Mouse (Mus musculus): ENCODE data around the gene Mgst2. TPM values are rescaled to one million over a fixed set of nuclear protein-coding genes. Genes with fewer than 3 reads are reported as not detected.

The Mgst2 gene
- polyA plus RNA-seq, 1 experiment from 2014 or later, result 0.64 TPM

DNA sequence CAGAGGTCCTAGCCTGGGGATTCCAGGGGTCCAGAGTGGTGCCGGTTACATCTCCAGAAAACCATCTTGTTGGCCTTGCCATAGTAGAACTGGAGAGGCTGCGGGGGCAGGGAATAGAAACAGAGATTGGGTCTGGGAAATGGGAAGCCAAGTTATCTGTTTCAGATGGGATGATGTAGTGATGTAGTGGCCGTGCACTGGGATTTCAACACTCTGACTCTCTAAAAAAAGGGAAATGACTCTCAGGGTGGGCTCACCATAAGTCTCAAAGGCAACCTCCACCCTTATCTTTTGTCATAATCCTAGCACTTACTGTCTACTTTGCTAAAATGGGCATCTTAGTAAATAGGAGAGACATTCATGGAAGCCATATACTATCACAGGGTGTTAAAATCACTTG lies 37.8 kb downstream of the Mgst2 start:
- peaks cover 15% of the 10 kb centered on the region for H3K4me1 ChIP-seq (ENCODE audit: control insufficient read depth, insufficient read depth, low read length)
- H3K9me3 ChIP-seq (ENCODE audit: control insufficient read depth, low read length), result no peaks in the 10 kb centered on the region
- H3K27ac ChIP-seq (replicated peaks; ENCODE audit: low read depth, low read length), result no peak overlapping the region
- no peak for ATAC-seq (ENCODE audit: insufficient number of reproducible peaks, low FRiP score, low TSS enrichment, low read depth)
- H3K27me3 ChIP-seq (ENCODE audit: control insufficient read depth, insufficient read depth, low read length), result no peaks in the 10 kb centered on the region
- WGBS, result 93% methylated on average over 3 of the region's 3 CpGs
- no peak for DNase-seq (ENCODE audit: low spot score)
- H3K4me3 ChIP-seq (ENCODE audit: low read depth, low read length), result no peak overlapping the region
- no peak overlapping the region for H3K9ac ChIP-seq (ENCODE audit: low read length)
- H3K36me3 ChIP-seq (ENCODE audit: control insufficient read depth, insufficient read depth, low read length), result no peaks in the 10 kb centered on the region
- H3K4me2 ChIP-seq (ENCODE audit: low read depth, severe bottlenecking), result no peak overlapping the region

DNA sequence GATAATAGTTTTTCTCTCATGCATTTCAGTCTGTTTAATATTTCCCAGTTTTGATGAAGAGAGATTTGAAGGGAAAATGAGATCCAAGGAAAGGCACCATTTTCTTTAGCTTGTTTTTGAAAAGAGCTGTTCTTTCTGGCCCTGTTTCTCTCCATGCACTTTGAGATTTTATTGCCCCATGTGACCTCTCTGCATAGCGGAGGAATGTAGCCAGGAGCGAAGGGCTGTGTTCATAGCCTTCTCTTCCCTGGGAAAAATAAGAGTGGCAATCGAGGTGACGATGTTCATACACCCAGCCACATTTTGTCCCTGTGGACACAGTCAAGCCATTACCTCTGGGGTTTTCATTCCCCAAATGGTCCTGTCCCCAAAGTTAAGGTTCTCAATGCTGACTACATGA lies 40.0 kb downstream of the Mgst2 start:
- ATAC-seq (ENCODE audit: insufficient number of reproducible peaks, low FRiP score, low TSS enrichment, low read depth) (no peak), DNase-seq (ENCODE audit: low spot score) (no peak)
- 19% methylated on average over 4 of the region's 4 CpGs for WGBS
- Histone ChIP-seq H3K4me1 (ENCODE audit: control insufficient read depth, insufficient read depth, low read length) (peaks cover 18% of the 10 kb centered on the region), H3K9ac (ENCODE audit: low read length) (no peak overlapping the region), H3K4me3 (ENCODE audit: low read depth, low read length) (no peak overlapping the region), H3K4me2 (ENCODE audit: low read depth, severe bottlenecking) (peak overlapping the region; percentile 55; the same call in 1 of the 2 replicates), H3K36me3 (ENCODE audit: control insufficient read depth, insufficient read depth, low read length) (no peaks in the 10 kb centered on the region), H3K27me3 (ENCODE audit: control insufficient read depth, insufficient read depth, low read length) (no peaks in the 10 kb centered on the region), H3K9me3 (ENCODE audit: control insufficient read depth, low read length) (no peaks in the 10 kb centered on the region), H3K27ac (replicated peaks; ENCODE audit: low read depth, low read length) (no peak overlapping the region)

DNA sequence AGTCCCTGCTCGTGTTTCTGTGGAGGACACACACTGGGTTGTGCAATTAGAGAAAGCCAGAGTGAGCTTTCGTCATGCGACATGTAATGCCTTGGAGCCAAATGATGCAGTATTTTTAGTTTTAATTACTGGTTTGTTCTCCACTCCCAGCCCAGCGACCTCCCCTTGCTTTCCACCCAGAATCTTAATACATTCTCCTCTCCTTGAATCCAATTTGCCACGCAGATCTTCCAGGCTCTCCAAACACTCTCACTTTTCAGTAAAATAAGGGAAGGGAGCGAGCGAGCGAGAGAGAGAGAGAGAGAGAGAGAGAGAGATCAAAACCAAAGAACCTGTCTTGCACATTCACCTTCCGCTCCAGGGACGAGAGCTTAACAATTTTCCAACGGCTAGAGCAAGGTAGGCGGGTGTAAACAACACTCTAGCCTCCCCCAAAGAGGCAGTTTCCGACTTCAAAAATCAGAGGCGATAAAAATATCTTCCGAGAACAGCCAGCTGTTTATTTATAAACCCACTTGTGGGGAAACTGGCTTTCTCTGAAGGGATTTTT lies 40.6 kb downstream of the Mgst2 start:
- DNase-seq (ENCODE audit: low spot score), result no peak
- H3K27me3 ChIP-seq (ENCODE audit: control insufficient read depth, insufficient read depth, low read length), result no peaks in the 10 kb centered on the region
- no peak for ATAC-seq (ENCODE audit: insufficient number of reproducible peaks, low FRiP score, low TSS enrichment, low read depth)
- H3K4me1 ChIP-seq (ENCODE audit: control insufficient read depth, insufficient read depth, low read length), result peaks cover 18% of the 10 kb centered on the region
- no peak overlapping the region for H3K9ac ChIP-seq (ENCODE audit: low read length)
- 21% methylated on average over 15 of the region's 15 CpGs for WGBS
- H3K4me2 ChIP-seq (ENCODE audit: low read depth, severe bottlenecking), result peak overlapping the region; percentile 55
- no peak overlapping the region for H3K27ac ChIP-seq (replicated peaks; ENCODE audit: low read depth, low read length)
- H3K36me3 ChIP-seq (ENCODE audit: control insufficient read depth, insufficient read depth, low read length), result no peaks in the 10 kb centered on the region
- H3K4me3 ChIP-seq (ENCODE audit: low read depth, low read length), result 0 out of 2 replicates have a peak overlapping the region, but pooled peaks have one; percentile 16
- H3K9me3 ChIP-seq (ENCODE audit: control insufficient read depth, low read length), result no peaks in the 10 kb centered on the region

DNA sequence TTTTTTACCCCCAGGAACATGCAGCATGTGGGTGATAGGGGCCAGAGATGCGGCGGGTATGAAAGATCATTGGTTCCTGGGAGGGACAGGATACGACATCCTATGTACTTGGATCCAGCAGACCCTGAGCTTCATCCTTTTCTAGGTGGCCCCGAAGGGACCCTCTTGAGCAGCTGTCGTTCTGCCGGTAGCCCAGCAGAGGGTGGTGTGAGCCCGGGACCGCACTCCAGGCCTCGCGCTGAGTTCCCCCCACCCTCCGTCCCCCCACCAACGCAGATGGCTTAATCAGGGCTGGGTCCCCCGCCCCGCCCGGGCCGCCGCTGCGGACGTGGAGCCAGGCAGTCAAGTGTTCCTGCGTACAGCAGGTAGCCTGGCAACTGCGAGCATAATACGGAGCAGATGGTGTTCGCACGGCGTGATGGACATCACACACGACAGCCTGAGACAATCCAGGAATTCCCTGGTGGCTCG lies 41.2 kb downstream of the Mgst2 start:
- ATAC-seq (ENCODE audit: insufficient number of reproducible peaks, low FRiP score, low TSS enrichment, low read depth), result peak; percentile 92
- Histone ChIP-seq H3K4me1 (ENCODE audit: control insufficient read depth, insufficient read depth, low read length) (peaks cover 18% of the 10 kb centered on the region), H3K27me3 (ENCODE audit: control insufficient read depth, insufficient read depth, low read length) (no peaks in the 10 kb centered on the region), H3K27ac (replicated peaks; ENCODE audit: low read depth, low read length) (peak overlapping the region; percentile 65), H3K4me3 (ENCODE audit: low read depth, low read length) (peak overlapping the region; percentile 16; the same call in 1 of the 2 replicates), H3K9ac (ENCODE audit: low read length) (peak overlapping the region; percentile 51), H3K36me3 (ENCODE audit: control insufficient read depth, insufficient read depth, low read length) (no peaks in the 10 kb centered on the region), H3K4me2 (ENCODE audit: low read depth, severe bottlenecking) (peak overlapping the region; percentile 55), H3K9me3 (ENCODE audit: control insufficient read depth, low read length) (no peaks in the 10 kb centered on the region)
- WGBS, result under 1% methylated on average over 27 of the region's 27 CpGs
- peak; percentile 94 for DNase-seq (ENCODE audit: low spot score)

DNA sequence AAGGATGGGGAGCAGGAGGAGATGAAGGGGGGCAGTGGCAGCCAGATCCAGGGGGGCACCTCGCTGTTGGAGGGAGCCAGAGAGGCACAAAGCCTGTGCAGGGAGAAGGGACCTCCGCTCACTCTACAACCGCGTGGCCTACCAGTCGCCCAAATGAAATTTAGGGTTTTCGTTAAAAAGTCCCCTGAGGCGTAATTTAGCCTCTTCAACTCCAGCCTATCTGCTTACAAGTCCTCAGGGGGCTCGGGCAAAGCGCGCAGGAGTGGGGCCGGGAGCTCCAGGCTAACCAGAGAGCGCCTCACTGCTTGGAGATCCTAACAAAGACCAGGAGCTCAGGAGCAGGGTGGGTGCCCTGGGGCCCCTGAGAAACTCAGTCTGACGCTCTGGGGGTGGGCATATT lies 41.8 kb downstream of the Mgst2 start:
- ATAC-seq (ENCODE audit: insufficient number of reproducible peaks, low FRiP score, low TSS enrichment, low read depth) (peak; percentile 71), DNase-seq (ENCODE audit: low spot score) (peak; percentile 69)
- H3K4me2 ChIP-seq (ENCODE audit: low read depth, severe bottlenecking), result peak overlapping the region; percentile 55

DNA sequence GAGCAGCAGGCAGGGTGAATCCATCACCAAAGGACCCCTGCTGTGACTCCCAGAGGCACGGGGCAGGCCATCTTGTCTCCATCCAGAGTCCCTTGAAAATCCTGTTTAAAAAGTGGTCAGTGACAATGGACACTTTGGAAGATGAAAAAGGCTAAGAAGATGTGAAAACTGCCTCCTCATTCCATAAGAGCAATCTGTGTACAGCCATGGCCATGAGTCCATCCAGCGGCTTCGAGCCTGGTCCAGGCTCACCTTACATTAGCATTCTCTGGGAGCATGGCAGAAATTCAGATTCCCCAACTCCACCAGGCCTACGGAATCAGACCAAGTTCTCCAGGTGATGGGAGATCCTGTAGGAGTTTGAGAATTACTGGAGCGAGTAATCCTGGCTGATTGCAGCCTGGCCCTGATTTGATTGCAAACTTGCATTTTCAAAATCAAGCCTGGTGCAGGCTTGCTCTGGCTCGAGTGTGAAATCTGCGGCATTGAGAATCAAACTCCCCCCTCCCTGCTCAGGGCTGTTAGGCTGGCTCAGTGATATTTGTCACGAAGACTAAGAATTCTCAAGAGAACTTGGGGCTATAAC lies 42.6 kb downstream of the Mgst2 start:
- ATAC-seq (ENCODE audit: insufficient number of reproducible peaks, low FRiP score, low TSS enrichment, low read depth) (no peak), DNase-seq (ENCODE audit: low spot score) (no peak)
- WGBS, result 65% methylated on average over 8 of the region's 8 CpGs
- Histone ChIP-seq H3K4me3 (ENCODE audit: low read depth, low read length) (no peak overlapping the region), H3K36me3 (ENCODE audit: control insufficient read depth, insufficient read depth, low read length) (no peaks in the 10 kb centered on the region), H3K27ac (replicated peaks; ENCODE audit: low read depth, low read length) (no peak overlapping the region), H3K4me1 (ENCODE audit: control insufficient read depth, insufficient read depth, low read length) (peaks cover 18% of the 10 kb centered on the region), H3K9ac (ENCODE audit: low read length) (no peak overlapping the region), H3K4me2 (ENCODE audit: low read depth, severe bottlenecking) (no peak overlapping the region), H3K27me3 (ENCODE audit: control insufficient read depth, insufficient read depth, low read length) (no peaks in the 10 kb centered on the region), H3K9me3 (ENCODE audit: control insufficient read depth, low read length) (no peaks in the 10 kb centered on the region)

More for the DNA sequence above, 41.8 kb downstream of the Mgst2 start:
- H3K9me3 ChIP-seq (ENCODE audit: control insufficient read depth, low read length), result no peaks in the 10 kb centered on the region
- 6% methylated on average over 11 of the region's 13 CpGs for WGBS
- H3K27me3 ChIP-seq (ENCODE audit: control insufficient read depth, insufficient read depth, low read length), result no peaks in the 10 kb centered on the region
- H3K4me3 ChIP-seq (ENCODE audit: low read depth, low read length), result 0 out of 2 replicates have a peak overlapping the region, but pooled peaks have one; percentile 16
- peak overlapping the region; percentile 51 for H3K9ac ChIP-seq (ENCODE audit: low read length)
- peaks cover 18% of the 10 kb centered on the region for H3K4me1 ChIP-seq (ENCODE audit: control insufficient read depth, insufficient read depth, low read length)
- no peaks in the 10 kb centered on the region for H3K36me3 ChIP-seq (ENCODE audit: control insufficient read depth, insufficient read depth, low read length)
- peak overlapping the region; percentile 65 for H3K27ac ChIP-seq (replicated peaks; ENCODE audit: low read depth, low read length)

DNA sequence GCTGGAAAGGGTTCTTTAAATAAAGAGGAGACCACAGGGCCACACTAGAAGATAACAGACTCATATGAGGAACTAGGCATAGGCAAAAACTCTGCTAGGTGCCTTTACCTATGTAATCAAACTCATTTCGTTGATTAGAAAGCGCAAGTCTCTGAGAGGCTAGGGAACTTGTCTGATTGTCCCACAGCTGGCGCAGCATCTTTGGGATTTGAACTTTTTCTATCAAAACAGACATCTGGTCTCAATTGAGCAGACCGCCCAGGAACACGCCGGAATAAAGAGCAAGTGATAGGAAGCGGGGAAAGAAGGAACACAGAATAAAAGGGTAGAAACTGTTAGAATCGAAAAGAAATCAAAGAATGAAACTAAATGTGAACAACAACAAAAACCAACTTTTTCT lies 43.3 kb downstream of the Mgst2 start:
- H3K27ac ChIP-seq (replicated peaks; ENCODE audit: low read depth, low read length), result no peak overlapping the region
- H3K36me3 ChIP-seq (ENCODE audit: control insufficient read depth, insufficient read depth, low read length), result no peaks in the 10 kb centered on the region
- H3K9me3 ChIP-seq (ENCODE audit: control insufficient read depth, low read length), result no peaks in the 10 kb centered on the region
- no peaks in the 10 kb centered on the region for H3K27me3 ChIP-seq (ENCODE audit: control insufficient read depth, insufficient read depth, low read length)
- H3K4me2 ChIP-seq (ENCODE audit: low read depth, severe bottlenecking), result no peak overlapping the region
- ATAC-seq (ENCODE audit: insufficient number of reproducible peaks, low FRiP score, low TSS enrichment, low read depth) (no peak), DNase-seq (ENCODE audit: low spot score) (no peak)
- peaks cover 18% of the 10 kb centered on the region for H3K4me1 ChIP-seq (ENCODE audit: control insufficient read depth, insufficient read depth, low read length)
- WGBS, result 32% methylated on average over 8 of the region's 8 CpGs
- H3K9ac ChIP-seq (ENCODE audit: low read length), result no peak overlapping the region
- H3K4me3 ChIP-seq (ENCODE audit: low read depth, low read length), result no peak overlapping the region

DNA sequence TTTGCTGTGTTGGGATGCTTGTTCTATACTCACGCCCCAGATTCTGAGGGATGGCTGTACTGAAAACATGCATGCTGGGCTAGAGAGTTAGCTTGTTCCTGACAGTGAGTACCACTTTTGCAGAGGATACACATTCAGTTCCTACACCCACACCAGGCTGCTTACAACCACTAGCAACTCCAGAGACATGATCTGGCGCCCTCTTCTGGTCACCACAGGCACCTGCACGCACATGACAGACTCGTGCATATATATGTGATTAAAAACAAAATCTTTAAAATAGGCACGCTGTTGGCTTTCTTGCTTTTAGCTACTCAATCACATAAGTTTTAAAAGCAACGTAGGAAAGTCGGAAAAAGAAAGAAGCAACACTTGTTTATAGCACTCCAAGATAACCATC lies 45.1 kb downstream of the Mgst2 start:
- H3K4me2 ChIP-seq (ENCODE audit: low read depth, severe bottlenecking), result no peak overlapping the region
- no peak overlapping the region for H3K4me3 ChIP-seq (ENCODE audit: low read depth, low read length)
- no peak overlapping the region for H3K27ac ChIP-seq (replicated peaks; ENCODE audit: low read depth, low read length)
- ATAC-seq (ENCODE audit: insufficient number of reproducible peaks, low FRiP score, low TSS enrichment, low read depth) (no peak), DNase-seq (ENCODE audit: low spot score) (no peak)
- no peaks in the 10 kb centered on the region for H3K27me3 ChIP-seq (ENCODE audit: control insufficient read depth, insufficient read depth, low read length)
- no peaks in the 10 kb centered on the region for H3K9me3 ChIP-seq (ENCODE audit: control insufficient read depth, low read length)
- 85% methylated on average over 7 of the region's 7 CpGs for WGBS
- peaks cover 17% of the 10 kb centered on the region for H3K4me1 ChIP-seq (ENCODE audit: control insufficient read depth, insufficient read depth, low read length)
- H3K36me3 ChIP-seq (ENCODE audit: control insufficient read depth, insufficient read depth, low read length), result no peaks in the 10 kb centered on the region
- H3K9ac ChIP-seq (ENCODE audit: low read length), result no peak overlapping the region
